Mouse (Mus musculus): Measurements from ENCODE around the gene Eif3d.

- TF ChIP-seq CTCF (IDR thresholded peaks at IDR 0.05; ENCODE audit: borderline replicate concordance, insufficient read depth, low read length) (no peak), POLR2A (IDR thresholded peaks at IDR 0.05; ENCODE audit: low read depth, low read length) (no peak)
Observed at GRCm38 (mm10) chr15:77928091-77928490, 42.5 kb downstream of the Eif3d start.

Data from embryonic fibroblast, embryonic 13.5 days (primary cell).